Mouse (Mus musculus) ES-E14 (cell line): ENCODE measurements around the gene Scarb1. TPM values are rescaled to one million over a fixed set of nuclear protein-coding genes. Genes with fewer than 3 reads are reported as not detected.

Source experiments
- DNase-seq: peaks from one replicate; pipeline ENCODE4 v3.0.0-alpha.2; 2013; ENCODE audit warnings: low read depth, low spot score
- H3K27ac ChIP-seq: 2 replicates; pipeline ENCODE4 v1.5.1; 2012; ENCODE audit warnings: low read depth, mild to moderate bottlenecking, low read length, moderate library complexity, mixed read lengths; ENCODE audit not compliant: poor library complexity, insufficient read depth, severe bottlenecking
- H3K36me3 ChIP-seq: 2 replicates; pipeline ENCODE4 v1.6.1; 2012; ENCODE audit warnings: mild to moderate bottlenecking, low read length, moderate library complexity, mixed read lengths; ENCODE audit not compliant: control insufficient read depth, poor library complexity, insufficient read depth, severe bottlenecking
- H3K4me1 ChIP-seq, 2 experiments: fragments of 150-350 bp in 1 of 2; sonication (generic) in 1 of 2; 2 replicates each; pipeline ENCODE4 v1.6.1; 2012; ENCODE audit warnings: low read length in 2 of 2, mild to moderate bottlenecking in 1 of 2, mixed read lengths in 1 of 2; ENCODE audit not compliant: control insufficient read depth in 2 of 2, insufficient read depth in 2 of 2, poor library complexity in 1 of 2
- H3K4me3 ChIP-seq, 2 experiments: fragments of 150-350 bp in 1 of 2; sonication (generic) in 1 of 2; 2 replicates each; pipeline ENCODE4 v1.5.1; 2012; ENCODE audit warnings: low read length in 2 of 2, low read depth in 1 of 2, mild to moderate bottlenecking in 1 of 2, mixed read lengths in 1 of 2; ENCODE audit not compliant: insufficient read depth in 1 of 2, poor library complexity in 1 of 2, severe bottlenecking in 1 of 2
- H3K9ac ChIP-seq: 2 replicates; pipeline ENCODE4 v1.6.1; 2012; ENCODE audit warnings: low read depth, mild to moderate bottlenecking, low read length, mixed read lengths; ENCODE audit not compliant: poor library complexity, insufficient read depth, severe bottlenecking
- H3K9me3 ChIP-seq: fragments of 150-350 bp; sonication (generic); 2 replicates; pipeline ENCODE4 v1.6.1; 2012; ENCODE audit warnings: low read depth, mild to moderate bottlenecking, low read length; ENCODE audit not compliant: control insufficient read depth, insufficient read depth
- CHD2 ChIP-seq: IDR thresholded peaks from 2 replicates; pipeline ENCODE4 v1.6.1; 2014; ENCODE audit warnings: mild to moderate bottlenecking, low read depth, low read length, inconsistent platforms
- HCFC1 ChIP-seq: IDR thresholded peaks from 2 replicates; pipeline ENCODE4 v1.6.1; 2012; ENCODE audit warnings: low read length, inconsistent platforms, borderline replicate concordance; ENCODE audit not compliant: insufficient read depth
- MAFK ChIP-seq: IDR thresholded peaks from 2 replicates; pipeline ENCODE4 v1.6.1; 2014; ENCODE audit warnings: mild to moderate bottlenecking, low read depth, low read length, inconsistent platforms; ENCODE audit not compliant: insufficient read depth
- ZC3H11A ChIP-seq: IDR thresholded peaks from 2 replicates; pipeline ENCODE4 v1.6.1; 2012; ENCODE audit warnings: low read depth, mild to moderate bottlenecking, inconsistent platforms, low read length, borderline replicate concordance
- ZNF384 ChIP-seq: IDR thresholded peaks from 2 replicates; pipeline ENCODE4 v1.6.1; 2012; ENCODE audit warnings: low read depth, low read length, inconsistent platforms
- in situ Hi-C, 2 experiments: fragments of 600-800 bp; cut with MboI; formaldehyde crosslinking; loops; one replicate each; pipeline ENCODE4 v1.15.1; 2025; ENCODE audit warnings: low sequenced_read_pairs in 2 of 2, inconsistent platforms in 1 of 2; ENCODE audit not compliant: unreplicated experiment in 2 of 2
- total RNA-seq: library from RNA; depleted of rRNA; stranded (reverse); fragments of 300-350 nt; gene quantifications from 2 replicates; pipeline ENCODE4 v1.2.3, GENCODE M21; 2012

Scarb1 gene
- total RNA-seq, 1 experiment: 28.8 TPM

DNA sequence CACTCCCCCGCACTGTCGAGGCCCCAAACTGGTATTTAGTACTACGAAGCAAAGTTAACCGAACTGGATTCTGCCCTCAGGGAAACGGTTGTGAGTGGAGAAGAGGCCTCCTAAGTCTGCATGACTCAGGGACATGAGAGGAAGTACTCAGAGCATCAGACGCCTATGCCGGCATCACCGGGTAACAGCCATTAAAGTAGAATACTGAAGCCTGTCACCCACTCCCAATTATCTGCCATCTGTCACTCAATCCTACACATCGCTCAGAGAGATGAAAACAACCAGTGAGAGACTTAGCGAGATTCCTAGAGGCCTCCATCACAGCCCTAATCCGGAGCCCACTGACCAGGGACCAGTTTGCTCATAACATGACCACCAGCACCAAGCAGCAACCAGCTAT, 26.9 kb downstream of the Scarb1 start:
- H3K9me3 ChIP-seq: no peaks in the 10 kb centered on the region
- no peaks in the 10 kb centered on the region for H3K4me1 ChIP-seq
- H3K36me3 ChIP-seq: no peaks in the 10 kb centered on the region
- in situ Hi-C loops: no loop called here
- H3K9ac ChIP-seq: no peak overlapping the region
- no peak overlapping the region for H3K4me3 ChIP-seq
- no peak overlapping the region for H3K27ac ChIP-seq
- TF ChIP-seq ZNF384 (no peak), ZC3H11A (no peak), MAFK (no peak), CHD2 (no peak), HCFC1 (no peak)
- no peak for DNase-seq

DNA sequence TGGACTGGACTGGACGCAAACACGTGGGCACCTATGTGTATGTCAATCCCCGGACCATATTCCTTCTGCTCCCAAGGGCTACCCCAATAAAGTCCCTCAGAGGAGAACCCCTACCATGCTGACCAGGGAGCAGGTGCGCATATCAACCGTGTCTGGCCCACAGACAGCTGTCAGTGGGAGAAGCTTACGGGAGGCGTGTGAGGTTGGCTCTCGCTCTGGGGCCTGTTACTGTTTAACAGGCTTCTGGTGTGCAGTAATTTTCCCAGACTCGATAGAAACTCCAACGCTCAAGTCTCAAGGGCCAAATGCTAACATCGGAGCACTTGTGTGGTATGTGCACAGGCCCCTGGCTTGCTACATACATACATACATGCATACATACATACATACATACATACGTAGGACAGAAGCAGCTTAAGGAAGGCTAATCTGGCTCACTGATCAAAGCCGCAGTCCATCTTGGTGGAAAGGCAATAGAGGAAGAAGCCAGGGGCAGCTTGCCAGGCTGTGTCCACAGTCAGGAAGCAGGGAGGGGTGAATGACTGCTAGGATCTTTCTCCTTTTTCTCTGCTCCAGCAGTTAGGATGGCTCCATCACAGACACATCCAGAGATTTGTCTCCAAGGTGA, 27.8 kb downstream of the Scarb1 start:
- no peak for DNase-seq
- Histone ChIP-seq H3K36me3 (no peaks in the 10 kb centered on the region), H3K9ac (no peak overlapping the region), H3K27ac (no peak overlapping the region), H3K9me3 (no peaks in the 10 kb centered on the region), H3K4me3 (no peak overlapping the region), H3K4me1 (no peaks in the 10 kb centered on the region)
- in situ Hi-C loops: no loop called here
- TF ChIP-seq ZNF384: no peak
- no peak for TF ChIP-seq MAFK
- no peak for TF ChIP-seq ZC3H11A
- TF ChIP-seq CHD2: no peak
- TF ChIP-seq HCFC1: no peak

DNA sequence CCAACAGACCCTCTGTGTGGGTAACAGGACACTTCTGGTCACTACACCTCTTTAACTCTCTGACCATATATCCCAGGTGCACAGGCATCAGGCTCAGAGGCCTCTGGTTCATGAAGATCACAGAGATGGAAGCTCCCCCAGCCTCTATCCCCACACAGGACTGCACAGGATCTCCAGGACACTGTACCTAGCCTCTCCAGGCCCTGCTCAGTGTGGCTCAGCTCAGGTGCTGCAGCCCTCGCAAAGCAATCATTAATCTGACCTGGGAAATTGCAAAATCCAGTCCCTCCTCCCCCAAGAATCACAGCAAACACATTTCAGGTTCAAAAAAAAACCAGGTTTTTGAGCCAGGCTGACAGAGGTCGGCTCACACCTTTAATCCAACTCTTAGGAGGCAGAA, 29.9 kb downstream of the Scarb1 start:
- H3K4me1 ChIP-seq: no peaks in the 10 kb centered on the region
- H3K27ac ChIP-seq: no peak overlapping the region

DNA sequence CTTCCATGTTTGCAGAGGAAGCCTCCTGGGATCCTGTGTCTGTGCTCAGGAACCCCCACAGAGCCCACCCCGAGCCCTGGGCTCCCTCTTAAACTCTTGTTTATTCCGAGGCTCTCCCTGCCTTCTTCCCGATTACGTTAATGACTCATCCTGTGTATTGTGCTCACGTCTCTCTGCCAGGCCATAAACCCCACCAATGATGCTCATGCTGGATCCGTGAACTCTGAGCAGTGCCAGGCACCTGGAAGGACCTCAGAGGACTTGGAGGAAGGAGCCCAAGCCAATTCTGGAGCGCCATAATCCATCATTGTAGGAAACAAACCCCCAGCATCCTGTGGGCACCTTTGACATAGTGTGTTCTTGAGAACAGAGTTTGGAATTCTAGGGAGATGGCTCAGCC, 31.7 kb downstream of the Scarb1 start:
- in situ Hi-C loops: no loop called here
- Histone ChIP-seq H3K9ac (no peak overlapping the region), H3K4me3 (no peak overlapping the region), H3K9me3 (no peaks in the 10 kb centered on the region), H3K36me3 (no peaks in the 10 kb centered on the region), H3K27ac (no peak overlapping the region), H3K4me1 (peaks cover 1 to 2% of the 10 kb centered on the region in 2 experiments; a peak in 2 of 4 replicates)
- no peak for DNase-seq
- TF ChIP-seq ZC3H11A (no peak), ZNF384 (no peak)

More for the DNA sequence above, 29.9 kb downstream of the Scarb1 start:
- no peak for DNase-seq
- TF ChIP-seq HCFC1 (no peak), ZNF384 (no peak), CHD2 (no peak), ZC3H11A (no peak), MAFK (no peak)
- Histone ChIP-seq H3K4me3 (no peak overlapping the region), H3K9ac (no peak overlapping the region), H3K9me3 (no peaks in the 10 kb centered on the region), H3K36me3 (no peaks in the 10 kb centered on the region)
- in situ Hi-C loops: no loop called here

DNA sequence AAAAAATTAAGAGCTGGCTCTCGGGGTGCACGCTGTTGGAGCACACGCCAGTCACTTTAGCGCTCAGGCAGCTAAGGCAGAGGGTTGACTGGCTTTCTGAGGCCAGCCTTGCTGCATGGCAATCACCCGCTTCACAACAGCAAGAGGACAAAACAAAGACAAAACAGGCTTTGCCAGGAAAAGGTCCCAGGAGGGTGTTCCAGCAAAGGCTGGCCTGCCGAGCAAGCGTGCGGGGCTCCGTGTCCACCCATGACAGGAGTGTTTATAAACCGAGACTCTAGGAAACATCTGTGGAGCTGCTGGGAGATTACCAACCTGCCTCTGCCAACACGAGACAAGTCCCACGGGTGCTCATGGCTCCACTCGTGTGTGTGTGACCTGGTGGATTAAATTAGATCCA, 34.1 kb downstream of the Scarb1 start:
- Histone ChIP-seq H3K4me1 (peaks cover 4 to 7% of the 10 kb centered on the region in 2 experiments; a peak in 2 of 4 replicates), H3K4me3 (no peak overlapping the region), H3K36me3 (peaks cover 6% of the 10 kb centered on the region; the same call in 1 of the 2 replicates), H3K9ac (no peak overlapping the region), H3K9me3 (no peaks in the 10 kb centered on the region), H3K27ac (no peak overlapping the region)
- DNase-seq: no peak
- TF ChIP-seq HCFC1 (no peak), ZC3H11A (no peak), ZNF384 (no peak), MAFK (no peak), CHD2 (no peak)
- in situ Hi-C loops: no loop called here
